8 mouse cellular contexts compared by ENCODE assay signal in the genomic region with DNA sequence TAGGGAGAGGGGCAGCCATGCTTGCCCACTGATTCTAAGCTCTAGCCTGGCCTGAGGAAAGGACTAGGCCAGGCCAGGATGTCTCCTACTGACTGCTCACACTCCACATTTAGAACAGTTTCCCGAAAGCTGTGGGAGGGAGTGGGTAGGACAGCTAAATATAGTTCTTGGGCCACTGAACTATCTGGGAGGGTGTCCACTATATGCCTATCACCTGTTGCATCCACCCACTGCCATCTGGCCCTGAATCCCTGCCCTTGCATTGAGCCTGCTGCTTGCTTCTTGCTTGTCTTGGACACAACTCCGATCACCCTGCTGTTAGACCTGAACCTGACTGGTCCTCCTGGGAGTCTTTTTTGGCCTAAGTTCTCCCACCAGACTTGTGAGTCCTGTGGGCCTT. TPM values are rescaled to one million over a fixed set of nuclear protein-coding genes. Genes with fewer than 3 reads are reported as not detected.
A peak's percentile ranks its signal among the peaks of the same experiment; 100 is the strongest.
DNase-seq lines count a peak whose midpoint lies in the region; ATAC-seq and TF ChIP-seq lines count a peak whose summit lies in the region.
"Had no signal": no experiment of that assay in that cellular context is flagged by ENCODE, and none has a peak within 500 bp of the region (broad histone marks: within the 10 kb centered on the region; RNA-seq: fewer than 3 reads in every experiment).

A gene (plus strand): TSS at position 262 of the 400 bp plus-strand sequence.

- no peak for TF ChIP-seq EP300 in ES-Bruce4 (IDR thresholded peaks at IDR 0.05; ENCODE audit: insufficient read depth, low read depth, low read length)

- H3K27ac ChIP-seq in ES-Bruce4 (ENCODE audit: insufficient read depth, low read length): no peak within 1 kb of the TSS
- peak within 1 kb of the TSS; percentile 65; the same call in 1 of the 2 replicates for H3K27ac ChIP-seq in intestine, embryonic 14.5 days (ENCODE audit: low read depth)
- peak within 1 kb of the TSS; percentile 84 for H3K27ac ChIP-seq in stomach, embryonic 15.5 days
- H3K27ac ChIP-seq: liver, embryonic 15.5 days had no signal

- H3K4me2 ChIP-seq in intestine, embryonic 14.5 days (ENCODE audit: low read length): peak within 1 kb of the TSS; percentile 31
- peak within 1 kb of the TSS; percentile 50 for H3K4me2 ChIP-seq in stomach, embryonic 15.5 days
- H3K4me2 ChIP-seq: liver, embryonic 15.5 days had no signal

- no peaks in the 10 kb centered on the region for H3K9me3 ChIP-seq in ES-Bruce4 (replicated peaks; ENCODE audit: control insufficient read depth, insufficient read depth, low read length, poor library complexity, severe bottlenecking)
- H3K9me3 ChIP-seq in intestine, embryonic 14.5 days (ENCODE audit: control insufficient read depth, low read length): no peaks in the 10 kb centered on the region
- no peaks in the 10 kb centered on the region for H3K9me3 ChIP-seq in stomach, embryonic 15.5 days
- H3K9me3 ChIP-seq: liver, embryonic 15.5 days had no signal

- H3K4me3 ChIP-seq in ES-Bruce4 (ENCODE audit: low read depth, low read length): peak within 1 kb of the TSS; percentile 48
- H3K4me3 ChIP-seq in intestine, embryonic 14.5 days (ENCODE audit: low read depth, low read length): no peak within 1 kb of the TSS
- H3K4me3 ChIP-seq in stomach, embryonic 15.5 days (replicated peaks): peak within 1 kb of the TSS; percentile 20
- H3K4me3 ChIP-seq: liver, embryonic 15.5 days had no signal

- no peak for TF ChIP-seq POLR2A in ES-Bruce4 (IDR thresholded peaks at IDR 0.05; ENCODE audit: insufficient read depth, low read length)

- no peak for ATAC-seq in intestine, embryonic 14.5 days (replicated peaks; ENCODE audit: low FRiP score, low TSS enrichment, low read depth)
- no peak for ATAC-seq in stomach, embryonic 15.5 days (ENCODE audit: insufficient read depth, low FRiP score, low read depth)

- H3K27me3 ChIP-seq in ES-Bruce4 (ENCODE audit: control insufficient read depth, insufficient read depth, low read length, poor library complexity, severe bottlenecking): no peaks in the 10 kb centered on the region
- H3K27me3 ChIP-seq in intestine, embryonic 14.5 days (replicated peaks; ENCODE audit: control insufficient read depth, insufficient read depth, low read length): no peaks in the 10 kb centered on the region
- no peaks in the 10 kb centered on the region for H3K27me3 ChIP-seq in stomach, embryonic 15.5 days (replicated peaks)
- H3K27me3 ChIP-seq: liver, embryonic 15.5 days had no signal

- WGBS in intestine, embryonic 14.5 days: 79% methylated on average over 2 of the region's 2 CpGs
- 74% methylated on average over 2 of the region's 2 CpGs for WGBS in stomach, embryonic 15.5 days

- no peaks in the 10 kb centered on the region for H3K4me1 ChIP-seq in ES-Bruce4 (ENCODE audit: control insufficient read depth, insufficient read depth, low read length)
- H3K4me1 ChIP-seq in intestine, embryonic 14.5 days (replicated peaks; ENCODE audit: control insufficient read depth, insufficient read depth, low read length): peaks cover 13% of the 10 kb centered on the region
- no peaks in the 10 kb centered on the region; the same call in 1 of the 2 replicates for H3K4me1 ChIP-seq in stomach, embryonic 15.5 days
- H3K4me1 ChIP-seq: liver, embryonic 15.5 days had no signal

- H3K36me3 ChIP-seq in ES-Bruce4 (ENCODE audit: control insufficient read depth, insufficient read depth, low read length, poor library complexity, severe bottlenecking): no peaks in the 10 kb centered on the region
- no peaks in the 10 kb centered on the region for H3K36me3 ChIP-seq in intestine, embryonic 14.5 days (ENCODE audit: control insufficient read depth, insufficient read depth, low read length)
- no peaks in the 10 kb centered on the region for H3K36me3 ChIP-seq in stomach, embryonic 15.5 days
- H3K36me3 ChIP-seq: liver, embryonic 15.5 days had no signal

- TF ChIP-seq CTCF in ES-Bruce4 (IDR thresholded peaks at IDR 0.05; ENCODE audit: low read depth, low read length): no peak

- peak; percentile 95 for DNase-seq in brain, adult 2 months (ENCODE audit: low read depth, low spot score)
- DNase-seq in gastrocnemius, postnatal 4 days (ENCODE audit: low spot score in 2 of 2): peak in 1 of 2 experiments; percentile 28
- DNase-seq in intestine, embryonic 14.5 days (ENCODE audit: low spot score): no peak
- DNase-seq in adrenal gland, postnatal 14 days: no peak
- DNase-seq in layer of hippocampus, postnatal 10 days (ENCODE audit: low spot score in 2 of 2): no peak

- no peak within 1 kb of the TSS for H3K9ac ChIP-seq in ES-Bruce4 (ENCODE audit: low read depth, poor library complexity, severe bottlenecking)
- no peak within 1 kb of the TSS for H3K9ac ChIP-seq in intestine, embryonic 14.5 days (ENCODE audit: low read length)
- 0 out of 2 replicates have a peak within 1 kb of the TSS, but pooled peaks have one; percentile 7 for H3K9ac ChIP-seq in stomach, embryonic 15.5 days
- H3K9ac ChIP-seq: liver, embryonic 15.5 days had no signal

RNA-seq across cellular contexts. Expression of the gene that starts here (rescaled TPM):
- 0.56 TPM in 1 of 2 replicates, not detected in the other for polyA plus RNA-seq in ES-Bruce4 (2011; ENCODE audit: insufficient read depth, insufficient read length, low read depth, missing spikeins)
- total RNA-seq in gastrocnemius, postnatal 4 days (2021): 100 to 1,000 TPM; 254 to 296 TPM
- polyA plus RNA-seq in intestine, embryonic 14.5 days (2014; fragmentation: Nextera tagmentation; extraction: Ambion mirVana): 0.16 TPM in 1 of 2 replicates, not detected in the other
- polyA plus RNA-seq in stomach, embryonic 15.5 days (2015; fragmentation: Nextera tagmentation; extraction: Ambion mirVana): 0.09 and 0.41 TPM in 2 replicates
- not detected in 2 replicates for total RNA-seq in adrenal gland, postnatal 14 days (2021)
- total RNA-seq in layer of hippocampus, postnatal 10 days (2021): under 1 TPM; 0.40 to 0.55 TPM

Comparison
In these comparisons a context has a peak if more than half of its experiments do, and no peak if none do; other contexts are left out.
1. RNA of the gene that starts here (total RNA-seq): 254 to 296 TPM in gastrocnemius, postnatal 4 days; 0.40 to 0.55 TPM in layer of hippocampus, postnatal 10 days and not detected in adrenal gland, postnatal 14 days; every median in the first group is over 100 times any median in the second.